Mouse (Mus musculus) lung, adult 18-20 months (tissue): Measurements from ENCODE around the gene Gbp10.
"Not testable (repeated sequence)": the region's sequence is repeated elsewhere in the genome, so short reads cannot be mapped to it uniquely, and the experiment has no call there.

ENCODE experiments used
- DNase-seq, 2 experiments: peaks; one replicate each; pipeline ENCODE4 v3.0.0; 2022; ENCODE audit warnings: mixed read lengths in 2 of 2

The Gbp10 gene

DNA sequence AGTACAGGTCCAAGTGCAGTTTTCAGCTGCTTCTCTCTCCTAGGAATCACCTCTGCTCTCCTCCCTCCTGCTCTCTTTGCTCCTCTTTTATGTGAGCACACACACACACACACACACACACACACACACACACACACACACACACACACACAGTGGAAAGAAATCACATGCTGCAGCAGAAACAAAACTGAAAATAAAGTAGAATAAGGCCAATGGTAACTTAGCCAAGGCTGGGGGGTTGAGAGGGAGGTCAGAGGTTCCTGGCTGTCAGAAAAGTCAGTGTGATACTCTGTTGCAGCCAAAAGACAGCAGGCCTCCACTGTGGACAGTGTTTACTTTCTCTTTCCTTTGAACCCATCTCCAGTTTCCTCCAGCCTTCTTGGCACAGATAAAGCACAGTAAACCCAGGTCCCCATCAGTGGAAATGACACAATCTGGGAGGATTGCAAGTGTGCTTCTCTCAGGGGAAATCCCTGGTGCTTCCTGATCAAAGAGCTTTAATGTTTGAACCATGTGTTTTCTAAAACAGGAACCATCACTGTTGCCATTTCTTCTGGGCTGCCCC, at the start of gene Gbp10:
Gbp10 (minus strand) TSS at position 51 of the 565 bp plus-strand sequence.
- peak; percentile 4 to 32 for DNase-seq

GRCm38 (mm10) chr5:105260673-105261072, 21.3 kb upstream of the Gbp10 start:
- DNase-seq: not testable (repeated sequence)

GRCm38 (mm10) chr5:105252491-105252890, 13.2 kb upstream of the Gbp10 start:
- DNase-seq: no peak

GRCm38 (mm10) chr5:105244741-105245140, 5.4 kb upstream of the Gbp10 start:
- not testable (repeated sequence) for DNase-seq

DNA sequence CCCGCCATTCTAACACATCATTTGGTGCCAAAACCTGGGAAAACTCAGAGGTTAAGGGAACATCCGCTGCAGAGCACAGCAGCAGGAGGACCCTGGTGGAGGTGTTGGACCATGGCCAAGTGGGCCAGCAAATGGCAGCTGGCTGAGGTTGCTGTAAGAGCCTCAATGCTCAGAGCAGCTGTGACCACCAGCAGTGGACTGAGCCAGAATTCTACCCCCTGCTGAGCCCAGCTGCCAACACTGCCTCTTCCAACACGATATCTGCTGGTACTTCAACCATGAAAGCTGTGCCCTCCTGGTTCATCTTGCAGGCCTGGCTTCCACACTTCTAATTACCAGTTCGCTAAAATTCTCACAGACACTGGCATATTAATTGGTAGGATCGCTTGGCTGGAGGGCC, 1.6 kb upstream of the Gbp10 start:
- DNase-seq: not testable (repeated sequence)

GRCm38 (mm10) chr5:105238402-105238801, 931 bp downstream of the Gbp10 start:
- DNase-seq: not testable (repeated sequence)

GRCm38 (mm10) chr5:105236040-105236439, 3.3 kb downstream of the Gbp10 start:
- not testable (repeated sequence) for DNase-seq

DNA sequence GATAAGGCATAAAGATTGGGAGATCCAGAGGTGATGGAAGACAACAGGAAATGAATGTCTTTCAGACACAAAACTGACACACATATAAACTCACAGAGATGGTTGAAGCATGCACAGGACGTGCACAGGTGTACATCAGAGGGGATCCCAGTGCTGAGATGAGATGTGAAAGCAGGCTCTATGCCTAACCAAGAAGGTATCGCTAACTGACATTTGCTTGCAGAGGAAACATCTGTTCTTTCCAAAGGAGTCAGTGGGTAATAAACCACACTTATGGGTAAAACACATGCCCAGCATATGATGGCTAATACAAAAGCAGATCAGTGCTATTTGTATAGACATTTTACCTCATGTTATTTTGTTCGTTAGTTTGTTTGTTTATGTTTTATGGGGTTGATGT, 30.4 kb downstream of the Gbp10 start:
- DNase-seq: not testable (repeated sequence)

DNA sequence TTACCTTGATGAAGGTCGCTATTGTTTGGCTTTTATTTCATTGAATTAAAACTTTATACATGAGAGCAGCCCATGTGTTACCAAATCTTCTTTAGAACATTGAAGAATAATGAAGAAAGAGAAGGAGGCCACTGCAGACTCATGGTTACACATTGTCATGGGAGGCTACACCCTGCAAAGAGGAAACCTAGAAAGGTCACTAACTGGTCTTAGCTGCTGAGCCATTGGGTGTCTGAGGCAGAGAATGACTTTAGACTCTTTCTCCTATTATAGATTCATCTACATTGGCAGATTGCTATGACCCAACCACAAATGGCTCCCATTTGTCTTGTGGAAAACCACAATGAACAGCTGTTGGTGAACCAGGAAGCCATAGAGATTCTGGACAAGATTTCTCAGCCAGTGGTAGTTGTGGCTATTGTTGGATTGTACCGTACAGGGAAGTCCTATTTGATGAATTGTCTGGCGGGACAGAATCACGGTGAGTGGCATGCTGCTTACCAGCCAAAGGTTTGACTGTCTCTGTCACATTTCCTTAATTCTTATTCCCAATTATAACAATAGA, 38.5 kb downstream of the Gbp10 start:
- not testable (repeated sequence) for DNase-seq

- DNase-seq: not testable (repeated sequence)
These were observed 40.2 kb downstream of the Gbp10 start for GRCm38 (mm10) chr5:105199149-105199548.

DNA sequence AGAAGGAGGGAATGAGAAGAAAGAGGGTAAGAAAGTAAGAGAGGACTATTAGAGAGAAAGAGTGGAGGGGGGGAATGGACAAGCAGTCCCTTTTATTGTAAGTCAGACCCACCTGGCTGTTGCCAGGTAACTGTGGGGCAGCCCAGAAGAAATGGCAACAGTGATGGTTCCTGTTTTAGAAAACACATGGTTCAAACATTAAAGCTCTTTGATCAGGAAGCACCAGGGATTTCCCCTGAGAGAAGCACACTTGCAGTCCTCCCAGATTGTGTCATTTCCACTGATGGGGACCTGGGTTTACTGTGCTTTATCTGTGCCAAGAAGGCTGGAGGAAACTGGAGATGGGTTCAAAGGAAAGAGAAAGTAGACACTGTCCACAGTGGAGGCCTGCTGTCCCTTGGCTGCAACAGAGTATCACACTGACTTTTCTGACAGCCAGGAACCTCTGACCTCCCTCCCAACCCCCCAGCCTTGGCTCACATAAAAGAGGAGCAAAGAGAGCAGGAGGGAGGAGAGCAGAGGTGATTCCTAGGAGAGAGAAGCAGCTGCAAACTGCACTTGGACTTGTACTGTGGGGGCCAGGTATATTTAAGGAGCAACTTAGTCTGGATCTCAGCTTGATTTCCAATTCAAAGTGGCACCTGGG, 41.3 kb downstream of the Gbp10 start:
- DNase-seq: not testable (repeated sequence)

- DNase-seq: not testable (repeated sequence)
These were observed 43.0 kb downstream of the Gbp10 start for GRCm38 (mm10) chr5:105196308-105196707.

GRCm38 (mm10) chr5:105192536-105192935, 46.8 kb downstream of the Gbp10 start:
- DNase-seq: not testable (repeated sequence)

GRCm38 (mm10) chr5:105181446-105181845, 57.9 kb downstream of the Gbp10 start:
- no peak for DNase-seq
